Mouse (Mus musculus) c-Kit-positive CD71-positive TER-119-positive erythroid progenitor cells, embryonic 14.5 days (primary cell): Measurements from ENCODE around the gene Prpf4.

Source experiments
- DNase-seq: peaks from one replicate; pipeline ENCODE4 v3.0.0-alpha.2; 2013; ENCODE audit warnings: low spot score

Gene Prpf4

GRCm38 (mm10) chr4:62389592-62390512, 18.7 kb upstream of the Prpf4 start:
- DNase-seq: no peak

- no peak for DNase-seq
Measured at GRCm38 (mm10) chr4:62391892-62392291, 16.7 kb upstream of the Prpf4 start.

- no peak for DNase-seq
Measured at GRCm38 (mm10) chr4:62393459-62393858, 15.1 kb upstream of the Prpf4 start.

- no peak for DNase-seq
Measured at GRCm38 (mm10) chr4:62395806-62396205, 12.8 kb upstream of the Prpf4 start.

- DNase-seq: no peak
Measured at GRCm38 (mm10) chr4:62397616-62398365, 10.8 kb upstream of the Prpf4 start.

GRCm38 (mm10) chr4:62398956-62399355, 9.6 kb upstream of the Prpf4 start:
- no peak for DNase-seq

GRCm38 (mm10) chr4:62406133-62406532, 2.5 kb upstream of the Prpf4 start:
- DNase-seq: no peak

- peak; percentile 70 for DNase-seq
Measured at GRCm38 (mm10) chr4:62407730-62408582, 641 bp upstream of the Prpf4 start.

- no peak for DNase-seq
Measured at GRCm38 (mm10) chr4:62409615-62410014, 1.0 kb downstream of the Prpf4 start.

GRCm38 (mm10) chr4:62410325-62410724, 1.7 kb downstream of the Prpf4 start:
- DNase-seq: no peak

GRCm38 (mm10) chr4:62411606-62412005, 3.0 kb downstream of the Prpf4 start:
- no peak for DNase-seq

- no peak for DNase-seq
Measured at GRCm38 (mm10) chr4:62418448-62418847, 9.9 kb downstream of the Prpf4 start.

GRCm38 (mm10) chr4:62419091-62419490, 10.5 kb downstream of the Prpf4 start:
- DNase-seq: no peak

GRCm38 (mm10) chr4:62425891-62426290, 17.3 kb downstream of the Prpf4 start:
- DNase-seq: no peak

- no peak for DNase-seq
Measured at GRCm38 (mm10) chr4:62427978-62428758, 19.6 kb downstream of the Prpf4 start.

GRCm38 (mm10) chr4:62429616-62430015, 21.0 kb downstream of the Prpf4 start:
- DNase-seq: no peak

- DNase-seq: no peak
Measured at GRCm38 (mm10) chr4:62430678-62431077, 22.1 kb downstream of the Prpf4 start.

- peak; percentile 82 for DNase-seq
Measured at GRCm38 (mm10) chr4:62431522-62431921, 22.9 kb downstream of the Prpf4 start.

GRCm38 (mm10) chr4:62433939-62434870, 25.6 kb downstream of the Prpf4 start:
- DNase-seq: no peak

GRCm38 (mm10) chr4:62435081-62435480, 26.5 kb downstream of the Prpf4 start, which contains the start of gene Rnf183:
Gene Rnf183, minus strand, starts transcription at chr4:62435252.
- no peak for DNase-seq
